Mouse (Mus musculus): Measurements from ENCODE around the gene Uba52.

GRCm38 (mm10) chr8:70471856-70472255 is 38.7 kb downstream of the Uba52 start:
- TF ChIP-seq CTCF (IDR thresholded peaks at IDR 0.05) (no peak), EP300 (IDR thresholded peaks at IDR 0.05) (no peak)
